Mouse (Mus musculus): Measurements from ENCODE around the gene Cpa2. TPM values are rescaled to one million over a fixed set of nuclear protein-coding genes. Genes with fewer than 3 reads are reported as not detected.

Gene Cpa2
- total and polyA plus RNA-seq, 3 experiments, result 0.12 to 0.43 TPM; not detected in 1

GRCm38 (mm10) chr6:30546571-30547273 lies 5.3 kb downstream of the Cpa2 start:
- Histone ChIP-seq H3K27me3 (ENCODE audit: control insufficient read depth in 1 of 2, insufficient read depth in 2 of 2, low read length in 2 of 2) (peaks cover 7 to 12% of the 10 kb centered on the region in 2 experiments), H3K36me3 (ENCODE audit: control insufficient read depth in 1 of 2, insufficient read depth in 2 of 2, low read length in 2 of 2) (no peaks in the 10 kb centered on the region), H3K27ac (ENCODE audit: control insufficient read depth, low read depth, low read length) (peak overlapping the region; percentile 17; the same call in 1 of the 2 replicates), H3K79me2 (ENCODE audit: control insufficient read depth, insufficient read depth, low read length, poor library complexity) (no peaks in the 10 kb centered on the region), H3K4me3 (ENCODE audit: control insufficient read depth in 1 of 2, insufficient read depth in 1 of 2, low read depth in 2 of 2, low read length in 2 of 2) (peak overlapping the region; percentile 47 to 52), H3K9ac (ENCODE audit: control insufficient read depth, low read depth, low read length, poor library complexity, severe bottlenecking) (peak overlapping the region; percentile 46), H3K4me1 (ENCODE audit: control insufficient read depth in 1 of 2, insufficient read depth in 2 of 2, low read length in 2 of 2) (no peaks in the 10 kb centered on the region), H3K9me3 (replicated peaks; ENCODE audit: insufficient read depth, low read length) (no peaks in the 10 kb centered on the region)
- TF ChIP-seq TAL1 (IDR thresholded peaks at IDR 0.05; ENCODE audit: low read length) (no peak), MYC (IDR thresholded peaks at IDR 0.05; ENCODE audit: low read depth, low read length) (0 out of 2 replicates have a peak, but pooled peaks have one; percentile 27)
- DNase-seq (ENCODE audit: low read depth, low spot score), result peak; percentile 59

- TF ChIP-seq ZNF384 (IDR thresholded peaks at IDR 0.05; ENCODE audit: low read depth, low read length), result 0 out of 2 replicates have a peak, but pooled peaks have one; percentile 7
- no peak for TF ChIP-seq MAZ (IDR thresholded peaks at IDR 0.05; ENCODE audit: low read depth, low read length)
- peak; percentile 25 for DNase-seq (ENCODE audit: low read depth, low spot score)
- no peaks in the 10 kb centered on the region for H3K79me2 ChIP-seq (ENCODE audit: control insufficient read depth, insufficient read depth, low read length, poor library complexity)
- no peaks in the 10 kb centered on the region for H3K9me3 ChIP-seq (replicated peaks; ENCODE audit: insufficient read depth, low read length)
- peak overlapping the region; percentile 46 for H3K9ac ChIP-seq (ENCODE audit: control insufficient read depth, low read depth, low read length, poor library complexity, severe bottlenecking)
- no peak overlapping the region for H3K27ac ChIP-seq (ENCODE audit: control insufficient read depth, low read depth, low read length)
- no peaks in the 10 kb centered on the region for H3K36me3 ChIP-seq (ENCODE audit: control insufficient read depth in 1 of 2, insufficient read depth in 2 of 2, low read length in 2 of 2)
- H3K4me3 ChIP-seq (ENCODE audit: control insufficient read depth in 1 of 2, insufficient read depth in 1 of 2, low read depth in 2 of 2, low read length in 2 of 2), result peak overlapping the region; percentile 47 to 52
- H3K4me1 ChIP-seq (ENCODE audit: control insufficient read depth in 1 of 2, insufficient read depth in 2 of 2, low read length in 2 of 2), result no peaks in the 10 kb centered on the region
- peaks cover 4 to 12% of the 10 kb centered on the region in 2 experiments for H3K27me3 ChIP-seq (ENCODE audit: control insufficient read depth in 1 of 2, insufficient read depth in 2 of 2, low read length in 2 of 2)
Observed at GRCm38 (mm10) chr6:30547274-30547645, 5.9 kb downstream of the Cpa2 start.

DNA sequence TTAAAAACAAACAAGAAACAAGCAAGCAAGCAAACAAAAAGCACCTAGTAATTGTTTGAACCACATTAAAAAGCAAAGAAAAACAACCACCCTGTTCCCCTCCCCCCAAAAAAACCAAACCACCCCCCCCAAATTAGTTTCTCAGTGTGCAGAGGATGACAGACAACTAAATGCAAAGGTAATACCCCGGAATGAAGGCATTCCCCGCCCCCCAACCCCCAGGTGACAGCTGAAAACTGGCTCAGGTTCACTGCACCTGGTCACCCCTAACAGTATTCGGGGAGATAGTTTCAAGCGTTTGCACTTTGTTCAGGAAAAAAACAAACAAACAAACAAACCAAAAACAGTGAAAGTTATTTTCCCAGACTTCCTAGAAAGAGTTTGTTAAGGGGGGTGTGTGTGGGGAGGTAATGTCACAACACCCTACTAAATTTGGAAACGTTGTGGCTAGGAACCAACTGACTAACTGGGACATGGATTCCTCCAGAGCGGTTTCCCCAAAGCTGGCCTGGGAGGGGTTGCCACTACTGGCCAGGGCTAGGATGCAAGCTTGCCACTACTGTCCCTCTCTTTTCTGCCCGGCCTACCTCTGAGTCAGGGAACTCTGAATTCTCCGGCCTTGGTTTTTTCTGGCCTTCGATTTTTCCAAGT lies 6.4 kb downstream of the Cpa2 start:
- no peak overlapping the region for H3K4me3 ChIP-seq (ENCODE audit: control insufficient read depth in 1 of 2, insufficient read depth in 1 of 2, low read depth in 2 of 2, low read length in 2 of 2)
- no peak for DNase-seq (ENCODE audit: low read depth, low spot score)
- no peak overlapping the region for H3K27ac ChIP-seq (ENCODE audit: control insufficient read depth, low read depth, low read length)
- no peaks in the 10 kb centered on the region for H3K79me2 ChIP-seq (ENCODE audit: control insufficient read depth, insufficient read depth, low read length, poor library complexity)
- no peaks in the 10 kb centered on the region for H3K4me1 ChIP-seq (ENCODE audit: control insufficient read depth in 1 of 2, insufficient read depth in 2 of 2, low read length in 2 of 2)
- no peak for TF ChIP-seq MEF2A (IDR thresholded peaks at IDR 0.05; ENCODE audit: extremely low read depth, insufficient replicate concordance, low read depth, low read length, poor library complexity, severe bottlenecking)
- TF ChIP-seq ZC3H11A (IDR thresholded peaks at IDR 0.05; ENCODE audit: low read depth, low read length), result no peak
- no peak for TF ChIP-seq HCFC1 (IDR thresholded peaks at IDR 0.05; ENCODE audit: low read depth, low read length)
- TF ChIP-seq UBTF (IDR thresholded peaks at IDR 0.05; ENCODE audit: borderline replicate concordance, insufficient read depth, low read depth, low read length), result no peak
- TF ChIP-seq NELFE (IDR thresholded peaks at IDR 0.05; ENCODE audit: low read depth, low read length), result no peak
- TF ChIP-seq E2F4 (IDR thresholded peaks at IDR 0.05; ENCODE audit: borderline replicate concordance, low read depth, low read length), result no peak
- no peak for TF ChIP-seq MYB (IDR thresholded peaks at IDR 0.05; ENCODE audit: low read depth, low read length)
- no peak for TF ChIP-seq POLR2A (IDR thresholded peaks at IDR 0.05; ENCODE audit: control insufficient read depth in 1 of 2, insufficient read depth in 1 of 2, low read depth in 1 of 2, low read length in 2 of 2, poor library complexity in 1 of 2)
- no peak for TF ChIP-seq CTCF (IDR thresholded peaks at IDR 0.05 in 2 of 3, conservative IDR thresholded peaks at IDR 0.05 in 1 of 3; ENCODE audit: control insufficient read depth in 1 of 3, insufficient read depth in 1 of 3, low read depth in 2 of 3, low read length in 3 of 3, poor library complexity in 1 of 3, severe bottlenecking in 1 of 3)
- TF ChIP-seq RCOR1 (IDR thresholded peaks at IDR 0.05; ENCODE audit: low read depth, low read length), result no peak
- H3K36me3 ChIP-seq (ENCODE audit: control insufficient read depth in 1 of 2, insufficient read depth in 2 of 2, low read length in 2 of 2), result no peaks in the 10 kb centered on the region
- no peaks in the 10 kb centered on the region for H3K9me3 ChIP-seq (replicated peaks; ENCODE audit: insufficient read depth, low read length)
- H3K9ac ChIP-seq (ENCODE audit: control insufficient read depth, low read depth, low read length, poor library complexity, severe bottlenecking), result no peak overlapping the region
- H3K27me3 ChIP-seq (ENCODE audit: control insufficient read depth in 1 of 2, insufficient read depth in 2 of 2, low read length in 2 of 2), result peaks cover 4 to 11% of the 10 kb centered on the region in 2 experiments
